Comparison of ENCODE assay signal across 12 mouse cellular contexts in genomic region chr13:40737761-40738160, GRCm38 (mm10). TPM values are rescaled to one million over a fixed set of nuclear protein-coding genes. Genes with fewer than 3 reads are reported as not detected.
DNase-seq lines count a peak whose midpoint lies in the region; ATAC-seq lines count a peak whose summit lies in the region.
"Had no signal": no experiment of that assay in that cellular context is flagged by ENCODE, and none has a peak within 500 bp of the region (broad histone marks: within the 10 kb centered on the region; RNA-seq: fewer than 3 reads in every experiment).

No protein-coding gene starts in this region.

- H3K36me3 ChIP-seq in hindbrain, embryonic 15.5 days: no peaks in the 10 kb centered on the region
- H3K36me3 ChIP-seq: liver, embryonic 13.5 days had no signal

- DNase-seq in heart, adult 11 months: peak; percentile 65
- DNase-seq in heart, postnatal 4 days: no peak
- DNase-seq in ZHBTc4 (ENCODE audit: low read depth, low spot score): peak; percentile 28
- DNase-seq in neural tube, embryonic 10.5 days (ENCODE audit: extremely low spot score, low spot score): peak; percentile 55
- no peak for DNase-seq in cerebellum, adult 9-10 months
- no peak for DNase-seq in T-cell, adult 2 months (ENCODE audit: low spot score)
- DNase-seq in left cerebral cortex, adult 11 months (ENCODE audit: low spot score): no peak
- DNase-seq: liver, embryonic 13.5 days; thymus, adult 2 months had no signal

- peaks cover 36% of the 10 kb centered on the region for H3K4me1 ChIP-seq in hindbrain, embryonic 15.5 days (replicated peaks)

- H3K27me3 ChIP-seq in hindbrain, embryonic 15.5 days: peaks cover 76% of the 10 kb centered on the region

- peak overlapping the region; percentile 11; the same call in 1 of the 2 replicates for H3K4me3 ChIP-seq in hindbrain, embryonic 15.5 days
- H3K4me3 ChIP-seq: erythroblast, embryonic 14.5 days; liver, embryonic 13.5 days had no signal

- no peak overlapping the region for H3K27ac ChIP-seq in hindbrain, embryonic 15.5 days (replicated peaks)
- H3K27ac ChIP-seq: liver, embryonic 13.5 days had no signal

- 0% methylated on average over 19 of the region's 22 CpGs for WGBS in hindbrain, embryonic 15.5 days

- ATAC-seq in hindbrain, embryonic 15.5 days (ENCODE audit: low FRiP score, low read depth): no peak

- H3K9me3 ChIP-seq in hindbrain, embryonic 15.5 days: no peaks in the 10 kb centered on the region; the same call in 1 of the 2 replicates
- H3K9me3 ChIP-seq: liver, embryonic 13.5 days had no signal

- peak overlapping the region; percentile 41 for H3K4me2 ChIP-seq in hindbrain, embryonic 15.5 days
- H3K4me2 ChIP-seq: liver, embryonic 13.5 days had no signal

- H3K9ac ChIP-seq in hindbrain, embryonic 15.5 days: no peak overlapping the region
- H3K9ac ChIP-seq: liver, embryonic 13.5 days had no signal

RNA-seq across cellular contexts. Expression of gene Tfap2a, which starts 0.4 kb away (rescaled TPM):
- under 1 TPM in 1 of 2 experiments, not detected in 1; 0.27 TPM for total RNA-seq in heart, postnatal 4 days (2021)
- 10.5 and 11.5 TPM in 2 replicates for polyA plus RNA-seq in hindbrain, embryonic 15.5 days (2015; fragmentation: Nextera tagmentation; extraction: Ambion mirVana)
- total RNA-seq: megakaryocyte-erythroid progenitor cell, adult 5-6 weeks had no signal
- polyA plus RNA-seq: erythroblast, embryonic 14.5 days; liver, embryonic 13.5 days had no signal

Comparison
In these comparisons a context has a peak if more than half of its experiments do, and no peak if none do; other contexts are left out.
1. DNase-seq: peak in heart, adult 11 months (single experiment), ZHBTc4 (single experiment) and neural tube, embryonic 10.5 days (single experiment); none in heart, postnatal 4 days (single experiment), cerebellum, adult 9-10 months (single experiment), T-cell, adult 2 months (single experiment) and left cerebral cortex, adult 11 months (single experiment).